ENCODE assay signal across 9 mouse cellular contexts in the genomic region with DNA sequence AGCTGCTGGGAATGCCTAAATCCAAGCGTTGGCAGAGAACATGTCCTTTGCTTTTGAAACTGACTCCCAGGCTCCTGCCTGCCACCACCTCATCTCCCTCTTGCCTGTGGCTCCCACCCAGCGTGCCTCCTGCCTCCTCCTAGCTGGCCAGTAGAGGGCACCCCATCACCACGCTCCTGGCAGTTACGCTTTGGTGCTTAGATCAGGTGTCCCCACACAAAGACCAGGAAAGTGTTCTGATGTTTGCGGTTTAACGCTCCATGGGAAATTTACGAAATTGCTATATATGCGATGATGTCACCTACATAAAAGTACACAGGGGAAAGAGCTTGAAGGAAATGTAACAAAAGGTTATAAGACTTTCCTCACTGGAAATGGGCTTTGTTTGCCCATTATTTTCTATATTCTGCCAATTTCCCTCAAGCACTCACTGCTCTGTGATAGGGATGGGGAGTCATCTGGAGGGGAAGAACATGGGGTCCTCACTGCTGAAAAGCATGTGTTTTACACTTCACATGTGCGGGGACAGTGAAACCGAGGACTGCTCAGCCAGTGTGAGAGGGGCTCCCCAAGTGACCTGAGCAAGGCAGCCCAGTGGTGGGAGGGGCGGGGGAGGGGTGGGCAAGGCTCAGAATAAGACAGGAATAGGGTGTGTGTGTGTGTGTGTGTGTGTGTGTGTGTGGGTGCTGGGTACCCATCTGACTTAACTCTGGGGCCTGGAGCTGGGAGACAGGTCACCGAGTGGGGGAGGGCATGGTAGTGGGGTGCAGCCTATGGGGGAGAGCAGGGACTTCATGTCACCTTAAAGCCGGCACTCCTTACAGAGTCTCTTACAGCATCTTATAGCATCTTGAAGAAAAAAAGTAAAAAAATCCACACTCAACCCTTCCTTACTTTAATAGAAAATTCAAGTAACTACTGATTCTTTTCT.
DNase-seq lines count a peak whose midpoint lies in the region; ATAC-seq and TF ChIP-seq lines count a peak whose summit lies in the region.
"Had no signal": no experiment of that assay in that cellular context is flagged by ENCODE, and none has a peak within 500 bp of the region (broad histone marks: within the 10 kb centered on the region; RNA-seq: fewer than 3 reads in every experiment).

No protein-coding gene starts in this region.

- peak; percentile 70 for DNase-seq in c-Kit-positive CD71-positive TER-119-negative erythroid progenitor cells, embryonic 14.5 days (ENCODE audit: low read depth)
- DNase-seq in heart, postnatal 25 days (ENCODE audit: low spot score), result peak; percentile 64
- DNase-seq in large intestine, adult 2 months (ENCODE audit: low read depth, low spot score), result peak; percentile 54
- DNase-seq in telencephalon, adult 2 months (ENCODE audit: low read depth, low spot score), result peak; percentile 34

- H3K4me2 ChIP-seq in forebrain, embryonic 12.5 days, result no peak overlapping the region
- H3K4me2 ChIP-seq in liver, embryonic 16.5 days (ENCODE audit: low read depth, low read length), result no peak overlapping the region
- H3K4me2 ChIP-seq in neural tube, embryonic 14.5 days (ENCODE audit: low read depth, low read length), result no peak overlapping the region
- H3K4me2 ChIP-seq: limb, embryonic 15.5 days had no signal

- TF ChIP-seq CTCF in E14TG2a.4 (conservative IDR thresholded peaks at IDR 0.05; ENCODE audit: low read length), result peak; percentile 83

- H3K9ac ChIP-seq in forebrain, embryonic 12.5 days, result no peak overlapping the region
- H3K9ac ChIP-seq in liver, embryonic 16.5 days (ENCODE audit: low read depth, low read length), result no peak overlapping the region
- peak overlapping the region; percentile 29; the same call in 1 of the 2 replicates for H3K9ac ChIP-seq in neural tube, embryonic 14.5 days (replicated peaks; ENCODE audit: low read depth, low read length)
- H3K9ac ChIP-seq: limb, embryonic 15.5 days had no signal

- 26% methylated on average over 13 of the region's 13 CpGs for WGBS in forebrain, embryonic 12.5 days
- 28% methylated on average over 13 of the region's 13 CpGs for WGBS in large intestine, adult 2 months
- 30% methylated on average over 13 of the region's 13 CpGs for WGBS in liver, embryonic 16.5 days (ENCODE audit: insufficient replicate concordance)
- 22% methylated on average over 13 of the region's 13 CpGs for WGBS in neural tube, embryonic 14.5 days

- peak overlapping the region; percentile 39; the same call in 1 of the 2 replicates for H3K27ac ChIP-seq in forebrain, embryonic 12.5 days
- H3K27ac ChIP-seq in liver, embryonic 16.5 days (ENCODE audit: low read length), result no peak overlapping the region
- H3K27ac ChIP-seq in neural tube, embryonic 14.5 days (ENCODE audit: low read depth, low read length), result peak overlapping the region; percentile 74
- H3K27ac ChIP-seq: limb, embryonic 15.5 days had no signal

- H3K4me1 ChIP-seq in E14TG2a.4 (replicated peaks; ENCODE audit: low read depth, low read length), result peaks cover 13% of the 10 kb centered on the region
- peaks cover 8% of the 10 kb centered on the region for H3K4me1 ChIP-seq in forebrain, embryonic 12.5 days
- peaks cover 10% of the 10 kb centered on the region for H3K4me1 ChIP-seq in liver, embryonic 16.5 days (ENCODE audit: control insufficient read depth, low read depth, low read length)
- peaks cover 9% of the 10 kb centered on the region; the same call in 1 of the 2 replicates for H3K4me1 ChIP-seq in neural tube, embryonic 14.5 days (ENCODE audit: control insufficient read depth, insufficient read depth, low read length)

- peak; percentile 84 for ATAC-seq in forebrain, embryonic 12.5 days (ENCODE audit: low FRiP score)
- peak; percentile 75 for ATAC-seq in liver, embryonic 16.5 days (ENCODE audit: low read depth)
- ATAC-seq in neural tube, embryonic 14.5 days (ENCODE audit: low read depth), result peak; percentile 84

- H3K36me3 ChIP-seq in E14TG2a.4 (ENCODE audit: insufficient read depth, low read length), result no peaks in the 10 kb centered on the region; the same call in 1 of the 2 replicates
- peaks cover 77% of the 10 kb centered on the region for H3K36me3 ChIP-seq in forebrain, embryonic 12.5 days (replicated peaks)
- peaks cover 7% of the 10 kb centered on the region; the same call in 1 of the 2 replicates for H3K36me3 ChIP-seq in liver, embryonic 16.5 days (ENCODE audit: control insufficient read depth, insufficient read depth)
- H3K36me3 ChIP-seq in neural tube, embryonic 14.5 days (ENCODE audit: control insufficient read depth, insufficient read depth, low read length), result peaks cover 32% of the 10 kb centered on the region

- intact Hi-C loops in heart, postnatal 25 days (cut with DNase I), result loop anchor here (1.0 to 5.0 kb wide), 5 partner anchors 75 to 815 kb away; no protein-coding TSS in a partner anchor

- no peak overlapping the region for H3K4me3 ChIP-seq in E14TG2a.4 (replicated peaks; ENCODE audit: low read length)
- H3K4me3 ChIP-seq in forebrain, embryonic 12.5 days (replicated peaks), result no peak overlapping the region
- no peak overlapping the region for H3K4me3 ChIP-seq in liver, embryonic 16.5 days (ENCODE audit: low read depth, low read length)
- no peak overlapping the region for H3K4me3 ChIP-seq in neural tube, embryonic 14.5 days (ENCODE audit: low read depth, low read length)
- H3K4me3 ChIP-seq: limb, embryonic 15.5 days had no signal

- no peaks in the 10 kb centered on the region for H3K9me3 ChIP-seq in E14TG2a.4 (ENCODE audit: low read length)
- peaks cover 3% of the 10 kb centered on the region; the same call in 1 of the 2 replicates for H3K9me3 ChIP-seq in forebrain, embryonic 12.5 days
- H3K9me3 ChIP-seq in liver, embryonic 16.5 days (replicated peaks; ENCODE audit: control insufficient read depth, low read length), result no peaks in the 10 kb centered on the region
- no peaks in the 10 kb centered on the region for H3K9me3 ChIP-seq in neural tube, embryonic 14.5 days (ENCODE audit: control insufficient read depth, low read length)
- H3K9me3 ChIP-seq: limb, embryonic 15.5 days had no signal

- H3K27me3 ChIP-seq in E14TG2a.4 (ENCODE audit: insufficient read depth, low read length), result peaks cover 2% of the 10 kb centered on the region; the same call in 1 of the 2 replicates
- peaks cover 5% of the 10 kb centered on the region; the same call in 1 of the 2 replicates for H3K27me3 ChIP-seq in forebrain, embryonic 12.5 days
- H3K27me3 ChIP-seq in liver, embryonic 16.5 days (ENCODE audit: control insufficient read depth, insufficient read depth, low read depth, low read length), result no peaks in the 10 kb centered on the region
- no peaks in the 10 kb centered on the region for H3K27me3 ChIP-seq in neural tube, embryonic 14.5 days (ENCODE audit: control insufficient read depth, insufficient read depth, low read length)
